Mouse (Mus musculus) CH12.LX (cell line): Measurements from ENCODE around the gene Rxfp4. TPM values are rescaled to one million over a fixed set of nuclear protein-coding genes. Genes with fewer than 3 reads are reported as not detected.
A peak's percentile ranks its signal among the peaks of the same experiment; 100 is the strongest.

Experiments used
- DNase-seq: peaks from one replicate; pipeline ENCODE4 v3.0.0-alpha.2; 2013; ENCODE audit errors: extremely low read depth
- H3K27ac ChIP-seq: 2 replicates; pipeline ENCODE4 v1.5.1; 2012; ENCODE audit warnings: low read depth, mild to moderate bottlenecking, control low read depth, moderate library complexity; ENCODE audit not compliant: insufficient read depth
- H3K27me3 ChIP-seq: replicated peaks from 2 replicates; pipeline ENCODE3; 2012; ENCODE audit warnings: inconsistent platforms
- H3K36me3 ChIP-seq, 2 experiments: replicated peaks in 1 of 2; 2 replicates each; pipeline versions ENCODE3 to v1.6.1; 2012; ENCODE audit warnings: inconsistent platforms in 1 of 2, low read length in 1 of 2, mild to moderate bottlenecking in 1 of 2, mixed read lengths in 1 of 2, moderate library complexity in 1 of 2; ENCODE audit not compliant: control insufficient read depth in 1 of 2, insufficient read depth in 1 of 2
- H3K4me1 ChIP-seq, 2 experiments: 2 replicates each; pipeline ENCODE4 v1.6.1; 2012; ENCODE audit warnings: inconsistent platforms in 1 of 2, moderate library complexity in 1 of 2; ENCODE audit not compliant: insufficient read depth in 2 of 2, control insufficient read depth in 1 of 2
- H3K4me2 ChIP-seq: 2 replicates; pipeline ENCODE4 v1.6.1; 2012; ENCODE audit warnings: low read depth, mild to moderate bottlenecking, control low read depth; ENCODE audit not compliant: poor library complexity, insufficient read depth, severe bottlenecking
- H3K4me3 ChIP-seq, 3 experiments: fragments of 150-350 bp in 1 of 3; sonication (generic) in 1 of 3; replicated peaks in 1 of 3; 2 replicates each; pipeline versions ENCODE3 to v1.5.1; 2011 to 2012; ENCODE audit warnings: low read depth in 2 of 3, low read length in 2 of 3, mild to moderate bottlenecking in 2 of 3, moderate library complexity in 2 of 3, control low read depth in 1 of 3, improper control_type of control experiment in 1 of 3, inconsistent platforms in 1 of 3, mixed read lengths in 1 of 3; ENCODE audit not compliant: poor library complexity in 1 of 3
- H3K79me2 ChIP-seq: replicated peaks from 2 replicates; pipeline ENCODE4 v1.6.1; 2012; ENCODE audit warnings: mild to moderate bottlenecking, moderate library complexity; ENCODE audit not compliant: control insufficient read depth, poor library complexity, insufficient read depth, severe bottlenecking; ENCODE audit errors: extremely low read depth
- H3K9ac ChIP-seq: 2 replicates; pipeline ENCODE4 v1.6.1; 2012; ENCODE audit warnings: low read depth, mild to moderate bottlenecking, control low read depth, moderate library complexity; ENCODE audit not compliant: insufficient read depth
- H3K9me3 ChIP-seq: replicated peaks from 2 replicates; pipeline ENCODE3; 2012; ENCODE audit warnings: low read length, inconsistent platforms, mixed read lengths
- BHLHE40 ChIP-seq: IDR thresholded peaks from 2 replicates; pipeline ENCODE4 v1.6.1; 2011; ENCODE audit warnings: mild to moderate bottlenecking, low read depth, low read length, improper control_type of control experiment
- CHD1 ChIP-seq: IDR thresholded peaks from 2 replicates; pipeline ENCODE4 v1.6.1; 2012; ENCODE audit warnings: low read depth, low read length, improper control_type of control experiment, inconsistent platforms
- CHD2 ChIP-seq: IDR thresholded peaks from 2 replicates; pipeline ENCODE4 v1.6.1; 2011; ENCODE audit warnings: low read length, improper control_type of control experiment
- CTCF ChIP-seq, 2 experiments: IDR thresholded peaks in 1 of 2; conservative IDR thresholded peaks in 1 of 2; 2 replicates each; pipeline ENCODE4 v1.5.1; 2011 to 2012; ENCODE audit warnings: low read depth in 2 of 2, low read length in 2 of 2, improper control_type of control experiment in 1 of 2, inconsistent platforms in 1 of 2, mild to moderate bottlenecking in 1 of 2, moderate library complexity in 1 of 2
- E2F4 ChIP-seq: IDR thresholded peaks from 2 replicates; pipeline ENCODE4 v1.6.1; 2011; ENCODE audit warnings: low read depth, low read length, improper control_type of control experiment; ENCODE audit not compliant: insufficient replicate concordance
- EP300 ChIP-seq: IDR thresholded peaks from 2 replicates; pipeline ENCODE4 v1.6.1; 2011; ENCODE audit warnings: low read length, improper control_type of control experiment
- GABPA ChIP-seq: IDR thresholded peaks from 2 replicates; pipeline ENCODE4 v1.6.1; 2012; ENCODE audit warnings: low read depth, low read length, improper control_type of control experiment, inconsistent platforms; ENCODE audit not compliant: insufficient replicate concordance
- IRF4 ChIP-seq: IDR thresholded peaks from 2 replicates; pipeline ENCODE4 v1.6.1; 2014; ENCODE audit warnings: low read depth, mild to moderate bottlenecking, inconsistent platforms, low read length, improper control_type of control experiment
- JUN ChIP-seq: IDR thresholded peaks from 2 replicates; pipeline ENCODE4 v1.6.1; 2011; ENCODE audit warnings: low read depth, mild to moderate bottlenecking, low read length, improper control_type of control experiment, moderate library complexity; ENCODE audit not compliant: insufficient read depth
- JUND ChIP-seq: conservative IDR thresholded peaks from 2 replicates; pipeline ENCODE4 v1.6.1; 2011; ENCODE audit warnings: low read depth, low read length, improper control_type of control experiment
- KAT2A ChIP-seq: IDR thresholded peaks from 2 replicates; pipeline ENCODE4 v1.6.1; 2012; ENCODE audit warnings: low read length, improper control_type of control experiment, inconsistent platforms; ENCODE audit not compliant: insufficient replicate concordance
- MAFK ChIP-seq: IDR thresholded peaks from 2 replicates; pipeline ENCODE4 v1.6.1; 2011; ENCODE audit warnings: low read length, improper control_type of control experiment; ENCODE audit not compliant: insufficient replicate concordance
- MAX ChIP-seq: IDR thresholded peaks from 2 replicates; pipeline ENCODE4 v1.6.1; 2011; ENCODE audit warnings: low read length, improper control_type of control experiment
- MAZ ChIP-seq: IDR thresholded peaks from 2 replicates; pipeline ENCODE4 v1.6.1; 2012; ENCODE audit warnings: low read depth, mild to moderate bottlenecking, inconsistent platforms, low read length, improper control_type of control experiment, moderate library complexity
- MEF2A ChIP-seq: IDR thresholded peaks from 2 replicates; pipeline ENCODE4 v1.6.1; 2014; ENCODE audit warnings: low read depth, mild to moderate bottlenecking, inconsistent platforms, low read length, improper control_type of control experiment, borderline replicate concordance
- MXI1 ChIP-seq: IDR thresholded peaks from 2 replicates; pipeline ENCODE4 v1.6.1; 2011; ENCODE audit warnings: mild to moderate bottlenecking, low read depth, low read length, improper control_type of control experiment
- PAX5 ChIP-seq: IDR thresholded peaks from 2 replicates; pipeline ENCODE4 v1.6.1; 2012; ENCODE audit warnings: low read length, inconsistent platforms, mixed read lengths
- RAD21 ChIP-seq: IDR thresholded peaks from 2 replicates; pipeline ENCODE4 v1.6.1; 2011; ENCODE audit warnings: low read depth, mild to moderate bottlenecking, low read length, improper control_type of control experiment, moderate library complexity
- RCOR1 ChIP-seq: conservative IDR thresholded peaks from 2 replicates; pipeline ENCODE4 v1.6.1; 2012; ENCODE audit warnings: low read depth, mild to moderate bottlenecking, inconsistent platforms, low read length, improper control_type of control experiment
- SIN3A ChIP-seq: IDR thresholded peaks from 2 replicates; pipeline ENCODE4 v1.6.1; 2012; ENCODE audit warnings: low read length, improper control_type of control experiment, inconsistent platforms
- SMC3 ChIP-seq: IDR thresholded peaks from 2 replicates; pipeline ENCODE4 v1.6.1; 2011; ENCODE audit warnings: low read depth, low read length, improper control_type of control experiment
- USF1 ChIP-seq: IDR thresholded peaks from 2 replicates; pipeline ENCODE4 v1.6.1; 2014; ENCODE audit warnings: low read depth, mild to moderate bottlenecking, inconsistent platforms, low read length, improper control_type of control experiment
- USF2 ChIP-seq: conservative IDR thresholded peaks from 2 replicates; pipeline ENCODE4 v1.6.1; 2011; ENCODE audit warnings: low read depth, low read length, improper control_type of control experiment
- ZC3H11A ChIP-seq: IDR thresholded peaks from 2 replicates; pipeline ENCODE4 v1.6.1; 2012; ENCODE audit warnings: low read depth, mild to moderate bottlenecking, inconsistent platforms, low read length, improper control_type of control experiment
- ZNF384 ChIP-seq: IDR thresholded peaks from 2 replicates; pipeline ENCODE4 v1.6.1; 2012; ENCODE audit warnings: low read depth, low read length, improper control_type of control experiment, inconsistent platforms
- dilution Hi-C: fragments of 300-500 bp; cut with MboI; formaldehyde crosslinking; loops from 2 replicates; pipeline ENCODE4 v1.14.3; 2020; ENCODE audit warnings: low sequenced_read_pairs; ENCODE audit not compliant: extremely low pct_unique_long_range_greater_than_20kb, extremely low pct_ligation_motif_present
- in situ Hi-C: fragments of 300-500 bp; cut with MboI; formaldehyde crosslinking; loops from 3 replicates; pipeline ENCODE4 v1.14.3; 2019; ENCODE audit warnings: low sequenced_read_pairs, low pct_ligation_motif_present, low pct_unique_long_range_greater_than_20kb, mixed read lengths
- polyA plus RNA-seq: library from polyadenylated mRNA; unstranded; fragments of >175 nt; gene quantifications from 2 replicates; pipeline ENCODE4 v1.2.1, GENCODE M21; 2012; ENCODE audit warnings: low read depth; ENCODE audit not compliant: insufficient read length
- total RNA-seq, 2 experiments: library from RNA; depleted of rRNA; stranded (reverse); fragments of 300-350 nt in 1 of 2; fragments of >200 nt in 1 of 2; gene quantifications; 2 replicates each; pipeline ENCODE4 v1.2.3; 2012 to 2014

Gene Rxfp4
- total and polyA plus RNA-seq, 3 experiments = not detected

- TF ChIP-seq RCOR1 (peak; percentile 86), E2F4 (no peak), BHLHE40 (peak; percentile 59; the same call in 1 of the 2 replicates), MXI1 (0 out of 2 replicates have a peak, but pooled peaks have one; percentile 34), USF1 (no peak), IRF4 (peak; percentile 99), USF2 (no peak), JUN (no peak), CHD1 (no peak), PAX5 (no peak), EP300 (peak; percentile 97)
Measured at GRCm38 (mm10) chr3:88647779-88648413, 5.0 kb downstream of the Rxfp4 start (continued).

DNA sequence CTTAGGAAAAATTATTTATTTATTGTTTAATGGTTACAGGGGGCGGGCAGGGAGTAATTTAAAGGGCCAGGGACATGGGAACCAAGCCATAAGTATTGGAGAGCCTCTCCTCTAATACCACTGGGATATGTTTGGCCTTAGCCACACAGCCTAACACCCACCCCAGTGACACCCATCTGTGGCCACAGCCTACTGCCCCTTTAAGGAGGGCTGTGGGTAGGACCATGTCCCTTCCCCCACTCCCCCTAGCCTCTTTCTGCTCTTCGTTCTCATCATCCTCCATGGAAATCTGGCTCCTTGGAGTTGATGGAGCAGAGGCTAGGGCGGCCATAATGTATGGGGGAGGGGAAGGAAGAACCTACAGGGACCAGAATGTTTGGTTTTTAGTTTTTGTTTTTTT is 5.9 kb downstream of the Rxfp4 start:
- no peaks in the 10 kb centered on the region for H3K27me3 ChIP-seq
- peak overlapping the region; percentile 82 for H3K27ac ChIP-seq
- peak overlapping the region; percentile 23; the same call in 1 of the 2 replicates for H3K9ac ChIP-seq
- in situ Hi-C loops = no loop called here
- H3K9me3 ChIP-seq = no peaks in the 10 kb centered on the region
- TF ChIP-seq RAD21 = no peak
- TF ChIP-seq JUN = no peak
- TF ChIP-seq KAT2A = no peak
- no peak for TF ChIP-seq JUND
- 0 out of 2 replicates have a peak, but pooled peaks have one; percentile 26 for TF ChIP-seq CHD2
- dilution Hi-C loops = no loop called here
- H3K4me2 ChIP-seq = no peak overlapping the region; the same call in 1 of the 2 replicates
- H3K4me1 ChIP-seq = peaks cover 32 to 67% of the 10 kb centered on the region in 2 experiments
- no peak for DNase-seq
- no peaks in the 10 kb centered on the region for H3K79me2 ChIP-seq
- H3K36me3 ChIP-seq = peaks cover 42 to 50% of the 10 kb centered on the region in 2 experiments
- no peak overlapping the region for H3K4me3 ChIP-seq

DNA sequence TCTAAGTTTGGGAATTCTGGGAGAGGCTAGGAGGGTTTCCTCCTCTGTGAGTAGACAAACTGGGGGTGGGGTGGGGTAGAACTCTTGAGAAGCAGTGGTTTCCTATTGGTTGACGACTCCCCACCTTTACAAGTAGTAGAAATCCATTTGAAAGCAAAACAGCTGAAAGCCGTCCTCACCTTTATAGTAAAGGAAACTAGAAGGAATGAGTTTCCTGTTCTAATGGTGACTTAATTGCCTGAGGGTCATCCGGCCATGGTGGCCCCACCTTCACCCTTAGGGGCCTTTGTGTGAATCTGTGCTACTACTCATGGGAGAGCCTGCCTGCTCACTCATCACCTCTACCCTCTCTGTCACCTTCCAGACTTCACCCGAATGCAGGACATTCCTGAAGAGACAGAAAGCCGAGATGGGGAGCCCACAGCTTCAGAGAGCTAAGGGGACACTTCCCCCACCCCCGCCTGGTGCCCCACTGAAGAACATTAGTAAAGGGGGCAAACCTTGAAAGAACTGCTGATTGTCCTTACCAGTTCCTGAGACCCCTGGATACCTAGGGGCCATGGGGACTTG is 6.4 kb downstream of the Rxfp4 start:
- H3K9ac ChIP-seq = no peak overlapping the region
- no peaks in the 10 kb centered on the region for H3K9me3 ChIP-seq
- no peak overlapping the region for H3K4me2 ChIP-seq
- no peak for TF ChIP-seq MAZ
- TF ChIP-seq ZNF384 = no peak
- TF ChIP-seq USF2 = no peak
- no peak for TF ChIP-seq RCOR1
- TF ChIP-seq EP300 = no peak
- no peak for TF ChIP-seq BHLHE40
- no peak for TF ChIP-seq CTCF (conservative IDR thresholded peaks at IDR 0.05 in 1 of 2, IDR thresholded peaks at IDR 0.05 in 1 of 2; ENCODE audit: low read depth in 2 of 2, low read length in 2 of 2)
- TF ChIP-seq MAFK = no peak
- no peak for TF ChIP-seq MAX
- TF ChIP-seq GABPA = no peak
- no peak for TF ChIP-seq ZC3H11A
- no peak for TF ChIP-seq USF1
- no peak for TF ChIP-seq SIN3A
- TF ChIP-seq SMC3 = no peak
- TF ChIP-seq MEF2A = no peak
- peaks cover 28 to 62% of the 10 kb centered on the region in 2 experiments for H3K4me1 ChIP-seq
- DNase-seq = no peak
- H3K27ac ChIP-seq = no peak overlapping the region; the same call in 1 of the 2 replicates
- no peaks in the 10 kb centered on the region for H3K79me2 ChIP-seq
- in situ Hi-C loops = no loop called here
- dilution Hi-C loops = no loop called here
- H3K36me3 ChIP-seq = peaks cover 44 to 56% of the 10 kb centered on the region in 2 experiments
- H3K27me3 ChIP-seq = no peaks in the 10 kb centered on the region
- H3K4me3 ChIP-seq = no peak overlapping the region
